Mouse (Mus musculus): Measurements from ENCODE around the gene Carm1. TPM values are rescaled to one million over a fixed set of nuclear protein-coding genes. Genes with fewer than 3 reads are reported as not detected.

Gene Carm1
- polyA plus RNA-seq, 1 experiment = 98.5 TPM

DNA sequence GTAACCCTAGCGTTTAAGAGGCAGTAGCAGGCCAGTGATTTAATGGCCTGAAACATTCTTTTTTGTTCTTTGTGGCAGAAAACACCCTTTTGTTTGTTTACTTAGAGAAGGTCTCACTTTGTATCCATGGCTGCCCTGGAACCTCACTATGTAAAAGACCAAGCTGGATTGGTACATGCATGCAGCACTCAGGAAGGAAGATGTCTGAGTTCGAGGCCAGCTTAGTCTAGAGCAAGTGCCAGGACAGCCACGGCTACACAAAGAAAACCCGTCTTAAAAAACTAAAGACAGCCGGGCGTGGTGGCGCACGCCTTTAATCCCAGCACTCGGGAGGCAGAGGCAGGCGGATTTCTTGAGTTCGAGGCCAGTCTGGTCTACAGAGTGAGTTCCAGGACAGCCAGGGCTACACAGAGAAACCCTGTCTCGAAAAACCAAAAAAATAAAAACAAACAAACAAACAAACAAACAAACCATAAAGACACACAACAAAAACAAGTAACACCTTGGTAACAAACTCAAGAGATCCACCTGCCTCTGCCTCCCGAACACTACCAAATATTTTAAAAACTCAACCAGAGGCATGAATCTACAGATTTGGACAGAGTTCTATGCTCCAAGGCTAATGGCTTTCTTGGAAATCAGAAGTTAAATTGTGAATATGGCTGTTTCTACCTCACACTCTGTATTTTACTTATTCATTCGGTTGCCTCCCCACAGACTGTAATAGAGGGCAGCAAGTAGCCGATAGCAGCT lies 68.3 kb downstream of the Carm1 start:
- H3K27ac ChIP-seq (ENCODE audit: control insufficient read depth, insufficient read depth, low read length) = peak overlapping the region; percentile 36; the same call in 1 of the 2 replicates
- peak overlapping the region; percentile 69 for H3K4me3 ChIP-seq (ENCODE audit: control insufficient read depth, insufficient read depth, low read length)
- WGBS = 73% methylated on average over 15 of the region's 15 CpGs
- no peak for DNase-seq
- no peaks in the 10 kb centered on the region for H3K36me3 ChIP-seq (ENCODE audit: control insufficient read depth, insufficient read depth, low read length)
- peaks cover 8% of the 10 kb centered on the region for H3K4me1 ChIP-seq (replicated peaks; ENCODE audit: control insufficient read depth, insufficient read depth, low read length)
- H3K27me3 ChIP-seq (ENCODE audit: control insufficient read depth, insufficient read depth, low read length) = no peaks in the 10 kb centered on the region
- TF ChIP-seq POLR2A (IDR thresholded peaks at IDR 0.05; ENCODE audit: control insufficient read depth, extremely low read depth, insufficient read depth, low read length, poor library complexity) (no peak), CTCF (IDR thresholded peaks at IDR 0.05; ENCODE audit: borderline replicate concordance, control insufficient read depth, extremely low read depth, insufficient read depth, low read length, poor library complexity) (no peak)

DNA sequence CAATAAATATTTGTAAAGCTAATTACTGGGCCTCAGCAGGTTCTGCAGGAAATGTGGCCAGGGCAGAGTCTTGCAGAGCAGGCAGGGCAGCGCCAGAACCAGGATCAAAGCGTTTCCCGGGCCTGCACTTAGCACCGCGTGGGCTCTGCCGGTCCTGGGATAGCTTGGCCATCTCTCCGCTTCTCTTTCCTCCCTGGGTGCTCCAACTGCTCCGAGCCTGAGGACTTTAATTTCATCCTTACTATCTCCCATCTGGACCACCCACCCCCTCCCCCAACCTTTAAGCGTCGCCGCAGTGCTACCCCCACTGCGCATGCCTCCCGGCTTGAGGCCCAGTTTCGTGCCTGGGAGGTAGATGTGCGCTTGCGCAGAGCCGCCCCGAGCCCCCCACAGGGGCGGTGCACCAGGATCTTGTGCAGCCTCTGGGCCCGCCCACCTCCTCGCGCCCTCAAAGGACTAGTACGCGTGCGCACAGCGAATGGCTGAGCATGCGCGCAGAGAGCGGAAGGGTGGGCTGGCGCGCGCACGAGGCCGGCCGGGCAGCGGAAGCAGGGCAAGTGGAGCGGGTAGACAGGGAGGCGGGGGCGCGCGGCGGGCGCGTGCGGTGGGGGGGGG lies 69.0 kb downstream of the Carm1 start, which contains the start of gene Smarca4:
Smarca4 (plus strand) TSS at position 553 of the 615 bp plus-strand sequence.
- WGBS = under 1% methylated on average over 45 of the region's 45 CpGs

DNA sequence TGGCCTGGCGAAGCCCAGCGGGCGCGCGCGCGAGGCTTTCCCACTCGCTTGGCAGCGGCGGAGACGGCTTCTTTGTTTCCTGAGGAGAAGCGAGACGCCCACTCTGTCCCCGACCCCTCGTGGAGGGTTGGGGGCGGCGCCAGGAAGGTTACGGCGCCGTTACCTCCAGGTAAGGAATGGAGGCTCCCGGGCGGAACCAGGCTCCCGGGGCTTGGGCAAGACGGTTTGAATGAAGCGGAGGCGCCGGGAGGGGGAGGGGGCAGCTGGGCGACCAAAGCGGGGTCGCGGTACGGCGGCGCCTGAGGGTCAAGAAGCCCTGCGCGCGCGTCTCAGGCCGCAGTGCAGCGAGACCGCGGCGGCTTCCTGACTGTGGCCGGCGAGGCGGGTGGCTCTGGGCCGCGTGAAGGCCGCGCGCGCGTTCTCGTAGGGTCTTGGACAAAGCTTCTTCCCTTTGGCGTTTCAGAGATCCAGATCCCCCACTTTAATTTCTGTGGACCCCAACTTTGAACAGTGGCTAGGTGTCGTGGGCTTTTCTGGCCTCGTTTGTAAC lies 69.6 kb downstream of the Carm1 start:
- Histone ChIP-seq H3K27me3 (ENCODE audit: control insufficient read depth, insufficient read depth, low read length) (no peaks in the 10 kb centered on the region), H3K4me3 (ENCODE audit: control insufficient read depth, insufficient read depth, low read length) (peak overlapping the region; percentile 62), H3K36me3 (ENCODE audit: control insufficient read depth, insufficient read depth, low read length) (no peaks in the 10 kb centered on the region), H3K4me1 (replicated peaks; ENCODE audit: control insufficient read depth, insufficient read depth, low read length) (peaks cover 9% of the 10 kb centered on the region), H3K27ac (ENCODE audit: control insufficient read depth, insufficient read depth, low read length) (peak overlapping the region; percentile 88)
- DNase-seq = peak; percentile 93
- TF ChIP-seq CTCF (IDR thresholded peaks at IDR 0.05; ENCODE audit: borderline replicate concordance, control insufficient read depth, extremely low read depth, insufficient read depth, low read length, poor library complexity) (no peak), POLR2A (IDR thresholded peaks at IDR 0.05; ENCODE audit: control insufficient read depth, extremely low read depth, insufficient read depth, low read length, poor library complexity) (peak; percentile 80)
- WGBS = 0% methylated on average over 57 of the region's 57 CpGs

More for the DNA sequence above, 69.0 kb downstream of the Carm1 start, which contains the start of gene Smarca4:
- DNase-seq = peak; percentile 100
- Histone ChIP-seq H3K4me1 (replicated peaks; ENCODE audit: control insufficient read depth, insufficient read depth, low read length) (peaks cover 8% of the 10 kb centered on the region), H3K27me3 (ENCODE audit: control insufficient read depth, insufficient read depth, low read length) (no peaks in the 10 kb centered on the region), H3K4me3 (ENCODE audit: control insufficient read depth, insufficient read depth, low read length) (peak within 1 kb of the TSS; percentile 69), H3K27ac (ENCODE audit: control insufficient read depth, insufficient read depth, low read length) (peak within 1 kb of the TSS; percentile 91), H3K36me3 (ENCODE audit: control insufficient read depth, insufficient read depth, low read length) (no peaks in the 10 kb centered on the region)
- peak; percentile 64 for TF ChIP-seq POLR2A (IDR thresholded peaks at IDR 0.05; ENCODE audit: control insufficient read depth, extremely low read depth, insufficient read depth, low read length, poor library complexity)
- peak; percentile 40; the same call in 1 of the 2 replicates for TF ChIP-seq CTCF (IDR thresholded peaks at IDR 0.05; ENCODE audit: borderline replicate concordance, control insufficient read depth, extremely low read depth, insufficient read depth, low read length, poor library complexity)

DNA sequence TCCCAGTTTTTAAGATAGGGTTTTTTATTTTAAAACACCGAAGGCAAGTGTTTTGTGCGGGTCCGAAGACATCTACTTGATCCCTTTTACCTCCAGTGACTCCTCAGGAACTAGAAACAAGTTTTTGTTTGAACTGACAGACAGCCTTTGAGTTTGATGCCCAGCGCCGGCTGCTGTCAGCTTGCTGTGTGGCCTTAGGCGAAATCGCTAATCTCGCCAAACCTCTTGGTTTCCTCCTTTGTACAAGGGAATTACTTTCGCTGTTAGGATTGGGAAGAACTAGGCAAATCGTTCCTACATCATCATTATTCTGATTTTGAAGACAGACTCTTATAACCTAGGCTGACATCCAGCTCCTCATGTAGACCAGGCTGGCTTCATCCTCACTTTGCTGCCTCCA lies 70.4 kb downstream of the Carm1 start:
- DNase-seq = peak; percentile 30
- Histone ChIP-seq H3K27ac (ENCODE audit: control insufficient read depth, insufficient read depth, low read length) (peak overlapping the region; percentile 91), H3K27me3 (ENCODE audit: control insufficient read depth, insufficient read depth, low read length) (no peaks in the 10 kb centered on the region), H3K4me3 (ENCODE audit: control insufficient read depth, insufficient read depth, low read length) (peak overlapping the region; percentile 62), H3K36me3 (ENCODE audit: control insufficient read depth, insufficient read depth, low read length) (no peaks in the 10 kb centered on the region), H3K4me1 (replicated peaks; ENCODE audit: control insufficient read depth, insufficient read depth, low read length) (peaks cover 10% of the 10 kb centered on the region)
- 2% methylated on average over 10 of the region's 10 CpGs for WGBS
- no peak for TF ChIP-seq CTCF (IDR thresholded peaks at IDR 0.05; ENCODE audit: borderline replicate concordance, control insufficient read depth, extremely low read depth, insufficient read depth, low read length, poor library complexity)
- TF ChIP-seq POLR2A (IDR thresholded peaks at IDR 0.05; ENCODE audit: control insufficient read depth, extremely low read depth, insufficient read depth, low read length, poor library complexity) = no peak

DNA sequence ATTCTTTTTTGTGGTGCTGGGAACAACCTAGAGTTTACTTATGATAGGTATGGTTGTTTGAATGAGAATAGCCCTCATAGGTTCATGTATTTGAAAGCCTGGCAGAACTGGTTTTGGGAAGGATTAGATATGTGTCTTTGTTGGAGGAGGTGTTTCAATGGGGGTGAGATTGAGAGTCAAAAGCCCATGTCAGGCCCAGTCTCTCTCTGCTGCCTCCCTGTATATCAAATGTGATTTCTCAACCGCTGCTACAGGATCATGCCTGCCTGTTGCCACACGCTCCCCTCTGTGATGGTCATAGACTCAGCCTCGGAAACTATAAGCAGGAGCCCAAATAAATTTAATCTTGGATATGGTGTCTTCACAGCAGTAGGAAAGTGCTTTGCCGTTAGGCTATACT lies 73.5 kb downstream of the Carm1 start:
- H3K4me1 ChIP-seq (replicated peaks; ENCODE audit: control insufficient read depth, insufficient read depth, low read length) = peaks cover 20% of the 10 kb centered on the region
- H3K4me3 ChIP-seq (ENCODE audit: control insufficient read depth, insufficient read depth, low read length) = no peak overlapping the region
- 86% methylated on average over 4 of the region's 4 CpGs for WGBS
- no peak overlapping the region for H3K27ac ChIP-seq (ENCODE audit: control insufficient read depth, insufficient read depth, low read length)
- TF ChIP-seq CTCF (IDR thresholded peaks at IDR 0.05; ENCODE audit: borderline replicate concordance, control insufficient read depth, extremely low read depth, insufficient read depth, low read length, poor library complexity) (no peak), POLR2A (IDR thresholded peaks at IDR 0.05; ENCODE audit: control insufficient read depth, extremely low read depth, insufficient read depth, low read length, poor library complexity) (no peak)
- no peaks in the 10 kb centered on the region for H3K36me3 ChIP-seq (ENCODE audit: control insufficient read depth, insufficient read depth, low read length)
- DNase-seq = no peak
- no peaks in the 10 kb centered on the region for H3K27me3 ChIP-seq (ENCODE audit: control insufficient read depth, insufficient read depth, low read length)

DNA sequence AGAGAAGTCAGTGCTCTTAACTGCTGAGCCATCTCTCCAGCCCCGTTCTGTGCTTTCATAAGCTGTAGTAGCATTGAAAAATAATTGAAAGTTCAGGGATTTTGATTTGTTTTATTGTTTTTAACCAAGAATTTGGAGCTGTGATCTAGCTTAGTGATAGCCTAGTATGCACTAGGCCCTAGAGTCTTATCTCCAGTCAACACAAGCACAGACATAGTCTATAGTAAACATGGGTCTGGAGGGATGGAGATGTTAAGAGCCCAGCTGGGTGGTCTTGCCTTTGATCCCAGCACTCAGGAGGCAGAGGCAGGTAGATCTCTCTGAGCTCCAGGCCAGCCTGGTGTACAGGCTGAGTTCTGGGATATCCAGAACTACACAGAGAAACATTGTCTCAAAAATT lies 76.0 kb downstream of the Carm1 start:
- Histone ChIP-seq H3K4me1 (replicated peaks; ENCODE audit: control insufficient read depth, insufficient read depth, low read length) (peaks cover 29% of the 10 kb centered on the region), H3K4me3 (ENCODE audit: control insufficient read depth, insufficient read depth, low read length) (no peak overlapping the region), H3K36me3 (ENCODE audit: control insufficient read depth, insufficient read depth, low read length) (no peaks in the 10 kb centered on the region), H3K27ac (ENCODE audit: control insufficient read depth, insufficient read depth, low read length) (no peak overlapping the region), H3K27me3 (ENCODE audit: control insufficient read depth, insufficient read depth, low read length) (no peaks in the 10 kb centered on the region)
- 93% methylated on average over 1 of the region's 1 CpGs for WGBS
- no peak for DNase-seq
- no peak for TF ChIP-seq POLR2A (IDR thresholded peaks at IDR 0.05; ENCODE audit: control insufficient read depth, extremely low read depth, insufficient read depth, low read length, poor library complexity)
- no peak for TF ChIP-seq CTCF (IDR thresholded peaks at IDR 0.05; ENCODE audit: borderline replicate concordance, control insufficient read depth, extremely low read depth, insufficient read depth, low read length, poor library complexity)

All from thymus, adult 2 months (tissue).